Mouse (Mus musculus): Measurements from ENCODE around the gene Lipc.

GRCm38 (mm10) chr9:70939752-70940501 is 12.1 kb downstream of the Lipc start:
- TF ChIP-seq CTCF (IDR thresholded peaks at IDR 0.05; ENCODE audit: borderline replicate concordance, insufficient read depth, low read depth, low read length) (no peak), POLR2A (IDR thresholded peaks at IDR 0.05; ENCODE audit: borderline replicate concordance, insufficient read depth, low read length) (no peak)

Data from cerebellum, adult 2 months (tissue).